Mouse (Mus musculus): ENCODE measurements around the gene Mns1.

- no peak for TF ChIP-seq CTCF (IDR thresholded peaks at IDR 0.05; ENCODE audit: low read depth, low read length)
- TF ChIP-seq EP300 (IDR thresholded peaks at IDR 0.05; ENCODE audit: insufficient read depth, low read depth, low read length) = no peak
Observed at GRCm38 (mm10) chr9:72462427-72462826, 24.6 kb downstream of the Mns1 start.

Measured in ES-Bruce4 (cell line).